Mouse (Mus musculus) cerebellum, adult 2 months (tissue): ENCODE measurements around the gene Eif2s3y.

Experiments used
- CTCF ChIP-seq: fragments of 200-500 bp; IDR thresholded peaks from 2 replicates; pipeline ENCODE4 v1.5.1; 2011; ENCODE audit warnings: low read depth, mild to moderate bottlenecking, control low read depth, low read length, moderate library complexity, borderline replicate concordance; ENCODE audit not compliant: insufficient read depth
- POLR2A ChIP-seq: fragments of 200-500 bp; IDR thresholded peaks from 2 replicates; pipeline ENCODE4 v1.6.1; 2011; ENCODE audit warnings: low read length, control low read depth, borderline replicate concordance; ENCODE audit not compliant: insufficient read depth

DNA sequence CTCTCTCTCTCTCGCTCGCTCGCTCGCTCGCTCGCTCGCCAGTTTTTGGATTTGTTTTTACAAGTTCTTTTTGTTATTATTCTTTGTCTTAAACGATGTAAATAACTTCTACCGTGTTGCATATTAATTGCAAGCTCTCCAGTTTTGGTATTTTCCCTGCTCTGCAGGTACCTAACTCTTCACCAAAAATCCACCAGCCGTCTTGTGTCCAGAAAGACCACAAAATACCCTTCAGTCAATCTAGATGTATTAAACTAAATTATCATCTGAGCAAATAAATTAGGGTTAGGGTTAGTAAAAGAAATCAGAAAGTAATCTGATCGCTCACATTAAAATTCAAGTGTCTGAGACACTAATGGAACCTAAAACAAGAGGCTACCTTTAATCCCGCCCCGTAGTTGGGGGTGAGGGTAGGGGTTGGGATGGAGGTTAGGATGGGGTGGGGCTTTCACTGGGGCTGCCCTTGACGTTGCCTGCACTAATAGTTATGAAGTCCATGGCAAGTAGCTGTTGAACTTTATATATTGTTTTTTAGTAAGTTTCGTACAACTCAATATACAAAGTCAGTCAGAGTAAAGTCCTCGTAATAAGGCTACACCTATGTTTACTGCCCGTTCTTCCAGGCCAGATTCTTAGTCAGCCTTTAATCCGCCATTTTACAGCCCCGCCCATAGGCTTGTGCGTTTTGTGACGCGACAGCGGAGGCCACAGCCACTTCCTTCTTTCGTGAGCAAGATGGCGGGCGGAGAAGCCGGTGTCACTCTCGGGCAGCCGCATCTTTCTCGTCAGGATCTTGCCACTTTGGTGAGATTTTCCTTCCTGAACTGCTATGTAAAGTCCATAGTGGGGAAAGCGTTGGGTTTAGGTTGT lies at the start of gene Eif2s3y:
- TF ChIP-seq CTCF: no peak
- no peak for TF ChIP-seq POLR2A
